Mouse (Mus musculus) CD4-positive helper T cell, adult 2 months (primary cell): ENCODE measurements around the gene Qtrt2.

ENCODE experiments used
- DNase-seq: peaks from one replicate; pipeline ENCODE4 v3.0.0-alpha.2; 2012; ENCODE audit warnings: low read depth, missing footprints, low spot score

Qtrt2 gene

DNA sequence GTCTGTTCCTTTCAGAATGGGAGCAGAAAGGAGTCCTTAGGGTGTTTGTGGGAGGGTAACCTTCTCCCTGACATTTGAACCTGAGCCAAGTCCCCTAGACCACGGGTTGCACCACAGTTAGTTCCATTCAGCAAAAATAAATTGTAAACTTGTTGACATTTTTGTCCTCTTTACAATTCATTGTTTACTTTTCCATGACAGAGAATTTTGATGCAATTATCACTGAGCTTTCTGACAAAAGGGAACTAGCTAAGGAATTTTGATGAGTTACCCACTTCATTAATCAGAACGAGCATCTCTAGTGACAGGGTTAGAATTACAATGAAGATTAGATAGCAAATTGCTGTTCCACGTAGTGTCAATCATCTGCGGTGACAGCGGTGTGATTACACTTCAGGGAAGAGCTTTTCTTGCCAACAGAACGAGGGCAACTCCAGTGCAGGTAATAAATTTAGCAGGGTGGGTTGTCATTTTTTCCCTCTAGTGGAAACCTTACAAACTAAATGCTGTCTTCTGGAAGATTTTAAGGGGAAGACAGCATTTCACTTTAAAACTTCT, 1.5 kb downstream of the Qtrt2 start:
- DNase-seq, result no peak

DNA sequence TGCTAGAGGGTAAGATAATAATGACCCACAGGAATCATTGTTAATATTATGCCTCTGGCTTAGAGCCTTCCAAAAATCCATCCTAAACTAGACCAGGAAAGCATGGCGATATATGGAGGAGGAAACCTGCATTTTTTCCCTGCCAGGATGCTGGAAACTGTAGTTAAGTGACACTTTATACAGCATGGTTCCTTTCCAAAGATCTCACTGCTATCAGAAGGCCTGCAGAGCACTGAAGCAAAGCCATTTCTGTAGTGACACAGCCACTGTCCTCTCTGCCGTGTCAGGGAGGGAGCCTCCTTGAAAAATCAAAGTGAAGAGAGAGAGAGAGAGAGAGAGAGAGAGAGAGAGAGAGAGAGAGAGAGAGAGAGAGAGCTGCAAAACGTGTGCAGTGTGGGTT, 4.0 kb downstream of the Qtrt2 start:
- no peak for DNase-seq

DNA sequence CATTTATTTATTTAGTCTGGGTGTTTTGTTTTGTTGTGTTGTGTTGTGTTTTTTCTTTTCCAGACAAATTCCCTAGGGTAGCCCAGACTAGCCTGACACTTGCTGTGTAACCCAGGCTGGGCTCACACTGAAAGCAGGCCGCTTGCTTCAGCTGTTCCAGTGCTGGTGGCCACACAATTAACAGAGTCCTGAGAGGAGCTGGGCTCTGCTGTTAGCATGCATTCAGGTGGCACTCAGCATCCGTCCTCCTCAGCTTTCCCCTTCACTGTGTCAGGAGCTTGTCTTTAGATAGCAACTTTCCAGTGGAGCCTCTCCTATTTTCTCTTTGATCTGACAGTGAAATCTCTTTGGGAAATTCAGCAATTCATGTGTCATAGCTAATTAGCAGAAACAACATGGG, 4.6 kb downstream of the Qtrt2 start:
- no peak for DNase-seq

DNA sequence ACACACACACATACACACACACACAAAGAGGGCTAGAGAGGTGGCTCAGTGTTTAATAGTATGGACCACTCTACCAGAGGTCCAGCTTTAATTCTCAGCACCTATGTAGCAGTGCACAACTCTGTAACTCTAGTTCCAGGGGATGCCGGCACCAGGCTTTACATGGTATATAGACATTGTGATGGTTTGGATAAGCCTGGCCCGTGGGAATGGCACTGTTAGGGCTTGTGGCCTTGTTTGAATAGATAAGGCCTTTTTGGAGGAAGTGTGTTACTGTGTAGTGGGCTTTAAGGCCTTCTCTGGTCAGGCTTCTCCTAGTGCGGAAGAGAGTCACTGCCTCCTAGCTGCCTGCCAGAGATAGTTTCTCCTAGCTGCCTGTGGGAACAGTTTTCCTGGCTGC, 7.7 kb downstream of the Qtrt2 start:
- DNase-seq, result no peak

DNA sequence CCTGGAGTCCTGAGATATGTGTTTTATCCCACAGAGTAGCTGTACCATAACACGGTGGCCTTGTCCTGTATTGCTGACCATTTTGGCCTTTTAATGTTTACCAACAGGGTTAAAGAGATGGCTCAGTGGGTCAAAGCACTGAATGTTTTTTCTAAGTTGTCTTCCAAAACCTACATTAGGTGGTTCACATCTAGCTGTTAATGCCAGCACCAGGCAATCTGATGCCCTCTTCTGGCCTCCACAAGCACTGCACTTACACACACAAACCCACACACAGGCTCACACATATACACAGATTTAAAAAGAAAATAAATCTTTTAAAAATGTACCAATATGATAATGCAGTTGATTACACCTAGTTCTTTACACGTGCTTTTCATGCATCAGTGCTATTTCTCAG, 17.7 kb downstream of the Qtrt2 start:
- DNase-seq, result no peak

DNA sequence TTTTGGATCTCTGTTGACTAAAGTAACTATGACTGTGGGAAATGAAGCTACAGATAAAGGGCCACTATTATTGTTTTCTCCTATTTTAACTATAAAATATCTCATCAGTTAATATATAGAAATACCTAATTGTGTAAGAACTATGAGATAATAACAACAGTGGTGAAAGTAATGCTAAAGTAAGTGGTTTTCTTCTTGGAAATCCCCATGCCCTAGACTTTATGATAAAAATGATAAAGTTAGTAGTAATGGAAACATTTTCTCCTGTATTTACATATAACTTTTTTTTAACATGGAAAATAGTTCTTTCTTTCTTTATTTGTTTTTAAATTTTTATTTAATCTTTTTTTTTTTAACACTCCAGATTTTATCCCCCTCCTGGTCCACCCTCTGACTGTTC, 26.0 kb downstream of the Qtrt2 start:
- no peak for DNase-seq

DNA sequence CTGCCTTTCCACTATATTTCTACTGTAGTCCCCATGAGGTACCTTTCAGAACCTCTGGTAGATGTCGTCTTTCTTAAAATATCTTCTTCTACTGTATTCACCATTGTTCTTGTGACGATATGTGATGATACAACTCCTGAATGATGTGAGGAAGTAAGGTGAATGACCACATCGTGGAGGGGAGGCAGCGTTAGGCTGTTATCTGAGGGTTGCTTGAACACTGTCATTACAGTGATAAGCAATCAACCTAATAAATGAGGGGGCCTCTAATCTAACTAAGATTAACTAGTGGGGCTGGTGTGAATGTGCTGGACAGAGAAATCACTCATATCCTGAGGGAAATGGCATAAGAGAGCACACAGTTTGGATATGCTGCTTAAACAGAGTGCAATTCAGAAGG, 26.5 kb downstream of the Qtrt2 start:
- DNase-seq, result no peak

DNA sequence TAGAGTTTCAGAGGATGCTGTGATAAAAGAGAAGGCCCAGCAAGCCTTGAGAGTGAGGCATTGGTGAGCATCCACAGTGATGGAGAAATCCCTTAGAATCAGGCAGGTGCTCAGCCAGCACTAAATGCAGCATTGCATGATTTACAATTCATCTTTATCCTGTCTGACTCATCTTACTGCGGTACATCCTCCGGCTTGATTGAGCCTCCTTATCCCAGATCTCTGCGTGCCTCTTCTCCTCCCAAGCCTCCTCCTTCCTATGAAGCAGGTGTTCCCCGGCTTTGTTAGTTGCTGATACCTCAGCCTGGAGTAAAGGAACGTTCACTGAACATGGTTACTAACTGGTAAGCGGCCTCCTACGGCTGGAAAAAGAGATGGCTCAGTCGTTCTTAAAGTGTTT, 32.1 kb downstream of the Qtrt2 start:
- DNase-seq, result no peak

DNA sequence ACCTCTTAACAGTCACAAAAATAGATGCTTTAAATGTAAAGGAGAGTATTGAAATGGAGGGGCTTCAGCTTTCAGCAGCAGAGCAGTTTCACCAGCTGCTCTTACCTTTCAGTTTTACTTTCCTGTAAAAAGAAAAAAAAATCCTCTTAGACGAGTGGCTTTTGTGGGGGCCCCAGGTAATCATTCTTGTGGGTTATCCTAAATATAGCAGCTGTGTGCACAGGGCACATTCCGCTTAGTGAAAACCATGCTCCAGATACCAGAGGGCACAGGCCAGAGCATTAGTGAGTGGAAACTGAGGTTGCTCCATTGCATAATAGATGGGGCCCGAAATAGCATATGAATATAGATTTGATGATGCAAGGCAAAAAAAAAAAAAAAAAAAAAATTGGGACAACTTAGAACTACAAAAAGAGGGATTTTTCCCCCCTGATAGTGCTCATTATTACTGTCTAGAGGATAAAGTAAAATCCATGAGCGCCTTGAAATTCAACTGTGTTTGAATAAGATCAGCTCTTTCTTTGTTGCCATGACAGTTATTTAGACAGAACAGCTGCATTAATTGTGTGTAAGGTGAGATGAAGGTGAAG, 35.8 kb downstream of the Qtrt2 start:
- no peak for DNase-seq

DNA sequence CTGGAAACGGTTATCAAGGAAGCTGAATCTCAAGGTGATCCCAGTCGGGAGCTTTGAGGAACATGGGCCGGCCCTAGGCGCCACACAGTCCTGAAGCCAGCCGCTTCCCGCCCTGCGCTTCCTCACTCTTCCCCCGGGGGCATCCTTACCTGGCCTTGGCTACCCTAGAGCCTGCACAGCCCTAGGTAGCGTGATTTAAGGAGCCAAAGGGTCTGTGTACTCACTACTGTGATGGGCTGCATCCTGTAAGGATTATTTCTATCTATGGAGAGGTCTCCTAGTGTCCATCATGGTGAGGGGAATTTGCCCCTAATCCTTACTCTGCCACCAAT, 36.6 kb downstream of the Qtrt2 start:
- no peak for DNase-seq

DNA sequence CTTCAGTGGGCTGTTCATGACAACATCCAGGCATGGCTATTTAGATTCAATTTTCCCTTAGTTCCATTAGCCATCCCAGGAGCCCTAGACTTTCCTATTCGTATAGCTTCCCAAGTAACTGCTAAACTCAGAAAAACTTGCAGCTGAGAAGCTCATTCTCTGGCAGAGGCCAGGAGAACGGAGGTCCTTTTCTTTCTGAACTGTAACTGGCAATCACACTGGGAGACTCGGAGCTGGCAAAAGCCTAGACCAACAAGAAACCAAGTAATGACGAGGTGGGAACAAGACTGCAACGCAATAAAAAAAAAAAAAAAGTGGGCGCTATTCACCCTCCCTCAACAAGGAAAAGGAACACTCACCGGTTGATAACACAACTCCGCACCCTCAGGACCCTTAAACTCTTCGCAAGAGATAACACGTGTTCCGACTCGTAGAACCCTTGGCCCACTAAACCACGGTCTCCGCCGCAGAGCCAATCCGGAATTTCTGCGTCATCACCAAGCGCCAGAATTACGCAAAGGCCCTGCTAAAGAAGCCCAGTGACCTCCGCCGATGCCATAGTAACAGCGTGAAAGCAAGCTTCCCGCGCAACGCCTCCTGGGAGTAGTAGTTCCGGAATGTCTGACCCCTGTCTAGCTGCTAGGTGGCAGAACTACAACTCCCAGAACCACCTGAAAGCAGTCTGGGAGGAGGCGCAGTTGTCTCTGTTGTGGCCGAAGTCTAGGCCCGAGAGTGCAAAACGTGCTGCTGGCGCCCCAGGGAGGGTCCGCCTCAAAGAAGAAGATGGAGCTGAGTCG, 37.2 kb downstream of the Qtrt2 start, which contains the start of gene Ccdc191:
Ccdc191 (plus strand) TSS at position 593 of the 797 bp plus-strand sequence.
- peak; percentile 100 for DNase-seq

DNA sequence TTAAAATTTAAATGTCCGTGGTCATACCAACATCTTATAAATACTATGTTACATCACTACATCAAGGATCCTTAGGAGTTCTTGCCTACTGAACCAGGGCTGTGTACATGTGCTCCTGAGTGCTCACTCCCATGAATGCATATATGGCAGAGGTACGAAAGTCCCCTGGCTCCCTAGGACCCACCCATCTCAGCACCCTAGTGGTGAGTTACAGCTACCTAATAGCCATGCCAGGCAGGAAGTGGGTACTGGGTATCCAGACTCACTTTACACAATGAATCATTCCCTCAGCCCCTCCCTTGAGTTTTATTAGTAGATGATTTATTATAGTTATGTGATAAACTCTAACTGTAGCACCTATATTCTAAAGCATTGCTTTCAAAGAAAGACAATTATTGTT, 44.3 kb downstream of the Qtrt2 start:
- no peak for DNase-seq

DNA sequence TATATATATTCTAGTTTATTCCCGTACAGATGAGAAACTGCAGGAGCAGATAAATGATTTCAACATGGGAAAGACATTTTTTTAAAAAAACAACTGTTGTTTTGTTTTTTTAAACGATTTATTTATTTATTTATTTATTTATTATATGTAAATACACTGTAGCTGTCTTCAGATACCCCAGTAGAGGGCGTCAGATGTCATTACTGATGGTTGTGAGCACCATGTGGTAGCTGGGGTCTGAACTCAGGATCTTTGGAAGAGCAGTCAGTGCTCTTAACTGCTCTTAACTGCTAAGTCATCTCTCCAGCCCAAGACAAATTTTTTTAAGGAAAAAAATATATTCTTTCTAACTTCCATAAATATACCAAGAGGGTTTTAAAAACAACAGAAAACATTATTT, 45.0 kb downstream of the Qtrt2 start:
- peak; percentile 29 for DNase-seq

DNA sequence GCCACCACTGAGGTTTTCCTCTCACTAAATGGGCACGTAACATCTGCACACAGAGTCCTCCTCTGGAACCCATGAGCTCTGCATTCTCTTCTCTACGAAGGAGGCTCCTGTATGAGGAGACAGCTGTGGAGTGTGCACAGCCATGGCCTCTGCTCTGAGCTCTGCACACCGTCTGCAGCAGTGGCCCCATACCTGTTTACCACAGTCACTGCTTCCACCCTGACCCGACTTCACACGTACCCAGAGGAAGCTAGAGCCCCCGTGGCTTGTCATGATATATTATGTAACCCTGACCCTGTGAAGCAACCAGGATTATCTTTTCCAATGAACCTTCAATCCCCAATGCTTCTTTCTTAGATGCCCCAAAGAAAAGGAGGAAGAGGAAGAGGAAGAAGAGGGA, 46.8 kb downstream of the Qtrt2 start:
- no peak for DNase-seq

DNA sequence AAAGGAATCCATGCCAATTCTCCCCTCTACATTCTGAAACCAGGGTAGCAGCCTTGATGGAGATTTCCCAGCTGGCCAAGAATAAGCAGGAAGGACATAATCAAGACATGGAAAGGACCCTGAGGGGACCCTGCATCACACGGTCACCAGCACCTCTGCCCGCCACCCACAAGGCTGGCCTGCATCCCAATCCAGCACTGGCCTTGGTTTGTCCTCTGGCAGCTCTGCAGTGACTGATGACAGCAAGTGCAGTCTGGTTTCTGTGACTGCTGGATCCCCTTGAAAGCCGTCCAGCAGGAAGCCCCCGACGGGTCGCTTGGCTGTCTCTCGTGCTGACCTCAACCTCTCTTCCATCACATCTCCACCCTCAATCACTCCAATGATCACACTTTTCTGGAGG, 55.2 kb downstream of the Qtrt2 start:
- DNase-seq, result no peak

DNA sequence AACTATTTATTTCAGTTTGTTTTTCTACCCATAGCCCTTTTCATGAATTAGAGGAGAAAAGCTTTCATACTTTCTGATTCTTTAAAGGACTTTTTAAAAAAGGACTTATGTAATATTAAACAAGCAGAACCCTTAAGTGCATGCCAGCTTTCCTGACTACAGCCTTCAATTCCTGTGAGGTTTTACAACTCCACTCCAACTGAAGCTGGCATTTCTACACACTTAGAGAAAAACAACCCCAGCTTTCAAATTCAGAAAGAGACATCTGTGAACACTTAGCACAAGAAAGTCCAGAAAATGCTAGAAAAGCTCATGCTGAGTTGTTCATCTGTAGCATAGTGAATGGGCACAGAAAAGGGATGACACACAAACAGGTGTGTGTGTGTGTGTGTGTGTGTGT, 56.8 kb downstream of the Qtrt2 start:
- no peak for DNase-seq

DNA sequence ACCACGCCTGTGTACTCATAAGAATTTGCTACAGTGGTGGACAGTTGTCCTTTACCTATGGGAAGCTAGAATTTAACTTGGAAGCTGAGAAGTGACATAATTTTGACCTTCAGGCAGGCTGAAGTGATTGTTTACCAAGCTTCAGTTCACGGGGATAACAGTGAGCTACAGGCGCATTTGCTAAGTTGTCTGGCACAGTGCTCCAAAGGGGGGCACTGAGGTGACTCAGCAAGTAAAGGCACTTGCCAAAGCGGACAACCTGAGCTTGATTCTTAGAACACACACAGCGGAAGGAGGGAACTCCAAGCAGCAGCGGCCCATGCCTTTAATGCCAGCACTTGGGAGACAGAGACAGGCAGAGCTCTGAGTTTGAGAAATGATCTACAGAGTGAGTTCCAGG, 66.0 kb downstream of the Qtrt2 start:
- no peak for DNase-seq

DNA sequence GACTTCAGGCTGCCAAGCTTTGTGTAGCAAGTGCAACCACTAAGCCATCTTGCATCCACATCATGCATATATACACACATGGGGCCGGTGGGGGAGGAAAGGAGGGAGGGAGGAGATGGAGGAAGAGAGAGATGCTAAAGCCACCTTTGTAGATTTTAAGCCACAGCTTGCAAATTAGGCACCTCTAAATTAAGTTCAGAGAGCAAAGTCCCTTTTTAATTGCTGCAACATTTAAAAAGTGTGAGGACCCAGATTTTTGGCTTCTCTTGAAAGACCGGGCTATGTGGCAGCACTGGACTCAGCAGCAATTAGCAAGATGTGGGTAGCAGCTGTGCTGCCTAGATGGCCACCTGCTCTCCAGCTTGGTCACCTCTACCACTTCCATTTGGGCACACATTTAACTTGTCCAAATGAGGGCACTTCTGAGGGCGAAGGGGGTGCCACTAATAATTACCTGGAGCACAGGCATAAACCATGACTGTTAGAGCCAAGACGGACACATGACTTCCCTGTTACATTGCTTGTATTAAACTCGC, 67.6 kb downstream of the Qtrt2 start:
- DNase-seq, result no peak

DNA sequence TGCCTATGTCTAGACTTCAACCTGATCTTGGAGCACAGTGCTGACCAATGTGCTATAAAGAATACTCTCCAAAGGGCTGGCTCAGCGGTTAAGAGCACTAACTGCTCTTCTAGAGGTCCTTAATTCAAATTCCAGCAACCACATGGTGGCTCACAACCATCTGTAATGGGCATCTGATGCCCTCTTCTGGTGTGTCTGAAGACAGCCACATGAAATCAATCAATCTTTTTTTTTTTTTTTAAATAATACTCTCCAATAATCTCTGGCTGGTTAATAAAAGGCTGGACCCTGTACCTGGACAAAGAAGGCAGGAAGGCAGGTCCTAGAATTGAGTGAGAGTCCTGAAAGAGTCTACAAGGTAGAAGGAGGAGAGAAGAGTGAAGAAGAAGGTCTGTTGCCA, 76.8 kb downstream of the Qtrt2 start:
- no peak for DNase-seq

DNA sequence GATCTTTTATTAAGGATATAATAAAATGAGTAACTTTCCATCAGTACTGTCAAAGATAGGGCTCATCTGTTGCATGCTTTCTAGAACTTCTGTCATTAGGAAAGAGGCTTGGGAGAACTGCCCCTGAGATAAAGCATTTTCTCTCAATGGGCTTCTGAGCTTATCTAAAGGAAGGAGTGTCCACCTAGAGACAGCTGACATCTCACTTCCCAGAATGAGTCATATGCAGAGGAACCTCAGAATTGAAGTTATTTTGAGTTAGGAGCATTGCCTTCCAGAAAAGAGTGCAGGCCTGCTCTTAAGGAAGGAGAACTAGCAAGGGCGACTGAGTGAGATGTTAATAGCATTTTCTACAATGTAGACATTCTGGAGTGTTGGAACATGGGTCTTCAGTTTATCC, 85.4 kb downstream of the Qtrt2 start:
- no peak for DNase-seq

DNA sequence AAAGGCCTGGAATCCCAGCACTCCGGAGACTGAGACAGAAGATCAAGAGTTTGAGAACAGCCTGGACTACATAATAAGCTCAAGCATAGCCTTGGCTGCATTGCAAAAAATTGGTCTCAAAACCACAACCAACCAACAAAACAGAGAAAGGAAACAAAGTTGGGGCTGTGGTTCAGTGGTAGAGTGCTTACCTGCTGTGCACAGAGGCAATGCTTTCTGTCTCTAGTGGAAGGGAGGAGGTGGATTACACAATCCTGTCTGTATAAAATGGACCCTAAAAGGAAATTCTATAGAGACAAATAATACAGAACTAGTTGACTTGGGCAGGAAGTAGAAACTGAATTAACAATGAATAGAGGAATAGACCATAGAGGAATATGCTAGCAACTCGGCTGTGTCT, 94.7 kb downstream of the Qtrt2 start:
- peak; percentile 14 for DNase-seq

DNA sequence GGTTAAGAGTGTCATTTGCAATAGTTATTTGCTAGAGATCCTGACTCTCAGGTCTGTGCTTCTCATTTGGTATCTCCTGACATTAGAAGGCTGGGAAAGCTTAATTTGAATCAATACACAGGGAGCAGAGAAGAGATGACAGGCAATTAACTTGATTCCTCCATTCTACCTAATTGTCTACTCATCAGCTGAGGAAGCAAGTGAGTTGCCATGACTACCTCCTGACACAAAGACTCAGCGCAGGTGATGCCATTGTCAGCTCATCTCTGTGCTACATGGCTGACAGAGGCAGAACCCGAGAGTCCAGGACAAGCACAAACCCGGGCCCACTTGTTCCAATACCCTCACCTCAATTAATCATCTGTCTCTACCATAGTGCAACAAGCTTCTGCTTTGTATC, 99.1 kb downstream of the Qtrt2 start:
- DNase-seq, result no peak

DNA sequence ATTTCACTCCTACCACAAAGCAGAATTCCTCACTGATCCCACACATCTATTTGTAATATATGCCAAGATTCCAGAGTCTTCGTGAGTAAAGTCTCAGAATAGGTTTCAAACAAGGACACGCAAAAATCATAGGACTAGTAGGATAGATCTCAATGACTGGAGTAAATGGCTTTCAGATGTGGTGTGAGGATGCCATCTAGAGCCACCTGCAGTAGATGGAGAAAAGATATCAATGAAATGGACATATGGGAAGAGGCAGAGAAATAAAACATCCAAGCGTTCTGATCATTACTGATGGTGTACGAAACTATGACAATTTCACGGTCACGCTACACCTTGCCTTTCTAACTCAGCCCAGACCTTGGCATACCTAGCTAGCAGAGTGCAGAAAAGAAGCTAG, 108.2 kb downstream of the Qtrt2 start:
- no peak for DNase-seq
